ENCODE assay signal across 13 mouse cellular contexts in the genomic region with DNA sequence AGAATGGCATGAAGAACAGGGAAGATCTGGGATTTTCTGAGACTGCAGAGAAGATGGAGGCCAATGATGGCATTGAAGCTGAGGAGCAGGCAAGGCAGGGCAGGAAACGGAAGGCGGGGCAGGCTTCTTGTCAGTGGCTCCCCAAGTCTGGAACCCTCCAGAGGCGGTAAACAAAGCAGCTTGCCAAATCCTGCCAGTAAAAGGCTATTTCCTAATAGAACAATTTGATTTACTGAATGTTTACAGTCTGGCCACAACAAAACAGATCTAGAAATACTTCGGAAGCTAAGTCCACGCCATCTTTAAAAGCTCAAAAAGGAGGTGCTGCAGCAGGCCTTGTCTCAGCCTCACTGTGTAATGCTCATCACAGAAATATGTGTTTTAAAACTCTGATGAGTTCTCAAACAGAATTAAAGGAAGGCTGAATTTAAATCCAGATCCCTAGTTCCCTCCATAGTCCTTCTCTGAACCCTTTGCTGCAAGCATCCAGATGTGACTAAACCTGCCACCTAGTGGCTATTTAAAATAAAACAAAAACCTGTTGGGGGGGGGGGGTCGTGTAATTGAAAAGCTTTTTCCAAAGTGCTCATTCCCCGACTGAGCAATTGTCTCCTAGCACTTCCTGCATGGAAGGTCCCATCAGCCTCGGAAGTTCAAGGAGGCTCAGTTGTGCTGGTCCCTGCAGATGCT. TPM values are rescaled to one million over a fixed set of nuclear protein-coding genes. Genes with fewer than 3 reads are reported as not detected.
DNase-seq lines count a peak whose midpoint lies in the region; ATAC-seq lines count a peak whose summit lies in the region.
"Had no signal": no experiment of that assay in that cellular context is flagged by ENCODE, and none has a peak within 500 bp of the region (broad histone marks: within the 10 kb centered on the region; RNA-seq: fewer than 3 reads in every experiment).

No protein-coding gene starts in this region.

- H3K9ac ChIP-seq in kidney, embryonic 16.5 days (replicated peaks; ENCODE audit: low read length): no peak overlapping the region
- H3K9ac ChIP-seq in lung, embryonic 16.5 days (ENCODE audit: low read length): no peak overlapping the region
- H3K9ac ChIP-seq: midbrain, embryonic 12.5 days had no signal

- H3K4me2 ChIP-seq in kidney, embryonic 16.5 days (replicated peaks; ENCODE audit: low read depth, low read length): no peak overlapping the region
- no peak overlapping the region for H3K4me2 ChIP-seq in lung, embryonic 16.5 days (ENCODE audit: low read depth, low read length)
- H3K4me2 ChIP-seq: midbrain, embryonic 12.5 days had no signal

- ATAC-seq in kidney, embryonic 16.5 days (ENCODE audit: low FRiP score, low TSS enrichment): no peak
- ATAC-seq in CD4-positive, CD25-positive, alpha-beta regulatory T cell, adult 4 months: peak; percentile 47
- peak; percentile 68 for ATAC-seq in lung, embryonic 16.5 days (ENCODE audit: low read depth)
- ATAC-seq in megakaryocyte progenitor cell, adult 5-6 weeks (replicated peaks; ENCODE audit: poor library complexity): no peak

- DNase-seq in kidney, postnatal 10 days: peak; percentile 49
- peak; percentile 9 for DNase-seq in Muller cell, postnatal 12 days (ENCODE audit: inconsistent ontology term)
- DNase-seq in right cerebral cortex, postnatal 25 days: no peak
- DNase-seq in right cerebral cortex, postnatal 36 days (ENCODE audit: low spot score in 2 of 2): no peak
- DNase-seq: cerebellum, postnatal 10 days; heart, postnatal 4 days had no signal

- H3K9me3 ChIP-seq in kidney, embryonic 16.5 days (ENCODE audit: low read length): no peaks in the 10 kb centered on the region; the same call in 1 of the 2 replicates
- H3K9me3 ChIP-seq in lung, embryonic 16.5 days (ENCODE audit: control insufficient read depth, low read length): no peaks in the 10 kb centered on the region; the same call in 1 of the 2 replicates
- H3K9me3 ChIP-seq: midbrain, embryonic 12.5 days had no signal

- H3K4me3 ChIP-seq in kidney, embryonic 16.5 days (ENCODE audit: low read length): no peak overlapping the region
- no peak overlapping the region for H3K4me3 ChIP-seq in lung, embryonic 16.5 days (ENCODE audit: low read length)
- H3K4me3 ChIP-seq: midbrain, embryonic 12.5 days had no signal

- H3K36me3 ChIP-seq in kidney, embryonic 16.5 days (ENCODE audit: insufficient read depth, low read length): no peaks in the 10 kb centered on the region
- H3K36me3 ChIP-seq in lung, embryonic 16.5 days (ENCODE audit: control insufficient read depth, insufficient read depth, low read length): no peaks in the 10 kb centered on the region
- H3K36me3 ChIP-seq: midbrain, embryonic 12.5 days had no signal

- no peaks in the 10 kb centered on the region for H3K27me3 ChIP-seq in kidney, embryonic 16.5 days (ENCODE audit: insufficient read depth, low read length)
- H3K27me3 ChIP-seq in lung, embryonic 16.5 days (ENCODE audit: control insufficient read depth, insufficient read depth, low read depth, low read length): no peaks in the 10 kb centered on the region
- H3K27me3 ChIP-seq: midbrain, embryonic 12.5 days had no signal

- peaks cover 10% of the 10 kb centered on the region; the same call in 1 of the 2 replicates for H3K4me1 ChIP-seq in kidney, embryonic 16.5 days (ENCODE audit: insufficient read depth, low read length)
- peaks cover 9% of the 10 kb centered on the region for H3K4me1 ChIP-seq in lung, embryonic 16.5 days (replicated peaks; ENCODE audit: control insufficient read depth, insufficient read depth, low read length)
- H3K4me1 ChIP-seq: midbrain, embryonic 12.5 days had no signal

- WGBS in kidney, embryonic 16.5 days: 40% methylated on average over 8 of the region's 8 CpGs
- 27% methylated on average over 8 of the region's 8 CpGs for WGBS in lung, embryonic 16.5 days

- H3K27ac ChIP-seq in kidney, embryonic 16.5 days (ENCODE audit: low read length): no peak overlapping the region
- peak overlapping the region; percentile 58 for H3K27ac ChIP-seq in lung, embryonic 16.5 days (ENCODE audit: low read length)
- H3K27ac ChIP-seq: midbrain, embryonic 12.5 days had no signal

RNA-seq across cellular contexts. Expression of a gene that starts 14.9 kb away (rescaled TPM):
- 4.7 and 6.0 TPM in 2 replicates for polyA plus RNA-seq in kidney, embryonic 16.5 days (2015; fragmentation: Nextera tagmentation; extraction: Ambion mirVana)
- polyA plus RNA-seq in CD4-positive, CD25-positive, alpha-beta regulatory T cell, adult 4 months (2017; shearing (Covaris generic)): under 1 TPM; 0.13 to 0.30 TPM
- polyA plus RNA-seq in lung, embryonic 16.5 days (2015; fragmentation: Nextera tagmentation; extraction: Ambion mirVana): 0.30 TPM in 1 of 2 replicates, not detected in the other
- total RNA-seq in megakaryocyte progenitor cell, adult 5-6 weeks (2015): 0.12 and 0.20 TPM in 2 replicates
- 0.17 TPM in 1 of 2 replicates, not detected in the other for total RNA-seq in megakaryocyte progenitor cell, adult 5-6 weeks (2017)
- total RNA-seq: adrenal gland, adult 18-20 months; heart, postnatal 4 days; left cerebral cortex, postnatal 25 days had no signal
- polyA plus RNA-seq: midbrain, embryonic 12.5 days had no signal

RNA-seq across cellular contexts. Expression of a gene that starts 16.5 kb away (rescaled TPM):
- 479 and 496 TPM in 2 replicates for polyA plus RNA-seq in kidney, embryonic 16.5 days (2015; fragmentation: Nextera tagmentation; extraction: Ambion mirVana)
- polyA plus RNA-seq in CD4-positive, CD25-positive, alpha-beta regulatory T cell, adult 4 months (2017; shearing (Covaris generic)): 10 to 100 TPM; 17.3 to 22.7 TPM
- polyA plus RNA-seq in lung, embryonic 16.5 days (2015; fragmentation: Nextera tagmentation; extraction: Ambion mirVana): 450 and 479 TPM in 2 replicates
- 90.6 and 115 TPM in 2 replicates for total RNA-seq in megakaryocyte progenitor cell, adult 5-6 weeks (2015)
- total RNA-seq in megakaryocyte progenitor cell, adult 5-6 weeks (2017): 84.2 and 92.0 TPM in 2 replicates

RNA-seq across cellular contexts. Expression of a gene that starts 17.0 kb away (rescaled TPM):
- 194 and 227 TPM in 2 replicates for polyA plus RNA-seq in kidney, embryonic 16.5 days (2015; fragmentation: Nextera tagmentation; extraction: Ambion mirVana)
- polyA plus RNA-seq in CD4-positive, CD25-positive, alpha-beta regulatory T cell, adult 4 months (2017; shearing (Covaris generic)): 10 to 100 TPM; 14.0 to 16.7 TPM
- 242 and 258 TPM in 2 replicates for polyA plus RNA-seq in lung, embryonic 16.5 days (2015; fragmentation: Nextera tagmentation; extraction: Ambion mirVana)
- 33.2 and 39.1 TPM in 2 replicates for total RNA-seq in megakaryocyte progenitor cell, adult 5-6 weeks (2015)
- total RNA-seq in megakaryocyte progenitor cell, adult 5-6 weeks (2017): 22.1 and 27.5 TPM in 2 replicates

Comparison
In these comparisons a context has a peak if more than half of its experiments do, and no peak if none do; other contexts are left out.
1. DNase-seq: peak in kidney, postnatal 10 days (single experiment) and Muller cell, postnatal 12 days (single experiment); none in right cerebral cortex, postnatal 25 days (single experiment) and right cerebral cortex, postnatal 36 days (0 of 2).
2. ATAC-seq: peak in CD4-positive, CD25-positive, alpha-beta regulatory T cell, adult 4 months (single experiment) and lung, embryonic 16.5 days (single experiment); none in kidney, embryonic 16.5 days (single experiment) and megakaryocyte progenitor cell, adult 5-6 weeks (single experiment).
3. RNA of a gene that starts 16.5 kb away (polyA plus RNA-seq): 479 to 496 TPM in kidney, embryonic 16.5 days and 450 to 479 TPM in lung, embryonic 16.5 days; 17.3 to 22.7 TPM in CD4-positive, CD25-positive, alpha-beta regulatory T cell, adult 4 months; every median in the first group is over 10 times any median in the second.
4. RNA of a gene that starts 17.0 kb away (polyA plus RNA-seq): 242 to 258 TPM in lung, embryonic 16.5 days and 194 to 227 TPM in kidney, embryonic 16.5 days; 14.0 to 16.7 TPM in CD4-positive, CD25-positive, alpha-beta regulatory T cell, adult 4 months; every median in the first group is over 10 times any median in the second.